Mouse (Mus musculus) fibroblast of lung, adult 2 months (primary cell): ENCODE measurements around the gene Shisa8.
A peak's percentile ranks its signal among the peaks of the same experiment; 100 is the strongest.

ENCODE experiments used
- DNase-seq: peaks from one replicate; pipeline ENCODE4 v3.0.0-alpha.2; 2011; ENCODE audit warnings: low read depth

Gene Shisa8

DNA sequence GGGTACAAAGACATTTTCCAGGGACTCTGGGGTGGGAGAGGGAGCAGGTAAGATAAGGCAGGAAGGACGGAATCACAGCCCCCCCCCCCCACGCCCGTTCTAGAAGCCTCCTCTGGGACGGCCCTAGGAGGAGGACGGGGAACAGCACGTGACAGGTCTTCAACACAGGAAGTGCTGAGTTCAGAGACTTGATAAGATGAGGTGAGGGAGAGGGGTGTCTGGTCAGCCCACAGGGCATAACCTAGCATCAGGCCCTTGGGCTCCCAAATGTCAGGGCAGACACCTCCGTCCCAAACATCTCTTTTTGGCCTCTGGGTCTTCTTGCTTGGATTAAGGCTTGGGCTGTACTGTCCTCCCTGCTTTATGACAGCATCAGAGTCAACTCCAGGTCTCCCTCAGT lies 10.6 kb upstream of the Shisa8 start:
- DNase-seq: no peak

DNA sequence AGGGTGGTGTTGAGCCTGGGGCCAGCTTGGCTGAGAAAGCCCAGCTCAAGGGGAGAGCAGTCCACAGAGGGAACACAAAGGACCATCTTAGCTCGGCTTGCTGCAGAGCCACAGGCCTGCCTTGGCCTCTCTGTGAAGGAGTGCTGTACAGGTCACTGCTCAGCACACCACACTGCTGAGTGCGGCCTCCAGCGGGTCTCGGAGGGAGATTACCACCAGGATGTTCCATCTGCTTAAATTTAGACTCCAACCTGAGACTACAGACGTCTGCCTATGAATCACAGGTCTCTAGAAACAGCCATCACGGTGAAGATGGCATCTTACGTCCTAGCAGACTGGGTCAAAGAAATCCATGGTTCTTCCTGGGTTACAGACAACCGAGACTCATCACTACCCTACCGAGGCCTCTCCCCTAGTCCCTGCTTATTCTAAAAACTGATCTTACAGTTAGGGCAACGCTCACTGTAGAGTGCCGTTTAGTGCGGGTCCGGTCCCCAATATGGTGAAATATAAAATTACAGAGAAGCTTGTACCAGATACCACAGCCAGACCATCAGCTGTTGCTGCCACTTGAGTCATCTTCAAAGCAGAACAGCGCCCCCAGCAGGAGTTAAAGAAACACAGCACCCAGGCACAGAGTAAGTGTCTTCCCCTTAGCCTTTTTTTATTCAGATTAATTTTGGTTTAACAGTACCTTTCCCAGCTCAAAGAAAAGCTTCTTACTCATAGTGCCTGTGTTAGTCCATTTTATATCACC lies 8.7 kb upstream of the Shisa8 start:
- DNase-seq: no peak

DNA sequence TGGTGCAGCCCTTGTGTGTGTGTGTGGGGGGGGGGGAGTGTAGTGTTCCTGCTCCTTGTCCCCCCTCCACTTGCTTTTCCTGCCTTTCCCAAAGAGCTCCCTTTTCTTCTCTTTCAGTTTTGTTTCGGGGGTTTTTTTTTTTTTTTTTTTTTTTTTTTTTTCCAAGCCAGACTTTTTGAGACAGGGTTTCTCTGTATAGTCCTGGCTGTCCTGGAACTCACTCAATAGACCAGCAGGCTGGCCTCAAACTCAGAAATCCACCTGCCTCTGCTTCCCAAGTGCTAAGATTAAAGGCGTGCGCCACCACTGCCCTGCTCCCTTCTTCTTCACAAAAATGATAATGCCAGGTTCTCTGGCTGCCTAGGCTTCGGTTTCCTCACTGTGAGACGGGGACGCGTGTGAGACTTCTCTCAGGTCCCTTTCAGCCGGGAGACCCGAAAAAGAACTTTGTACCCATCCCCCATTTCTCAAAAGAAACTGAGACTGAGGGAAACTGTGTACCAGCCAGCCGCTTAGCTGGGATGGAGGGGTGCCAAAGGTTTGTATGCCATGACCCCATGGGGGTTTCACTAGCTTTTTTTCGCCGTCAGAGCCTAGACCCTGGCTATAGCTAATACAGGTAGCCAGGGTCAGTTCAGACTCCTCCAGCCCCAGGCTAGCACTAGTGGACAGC lies 7.5 kb upstream of the Shisa8 start:
- no peak for DNase-seq

DNA sequence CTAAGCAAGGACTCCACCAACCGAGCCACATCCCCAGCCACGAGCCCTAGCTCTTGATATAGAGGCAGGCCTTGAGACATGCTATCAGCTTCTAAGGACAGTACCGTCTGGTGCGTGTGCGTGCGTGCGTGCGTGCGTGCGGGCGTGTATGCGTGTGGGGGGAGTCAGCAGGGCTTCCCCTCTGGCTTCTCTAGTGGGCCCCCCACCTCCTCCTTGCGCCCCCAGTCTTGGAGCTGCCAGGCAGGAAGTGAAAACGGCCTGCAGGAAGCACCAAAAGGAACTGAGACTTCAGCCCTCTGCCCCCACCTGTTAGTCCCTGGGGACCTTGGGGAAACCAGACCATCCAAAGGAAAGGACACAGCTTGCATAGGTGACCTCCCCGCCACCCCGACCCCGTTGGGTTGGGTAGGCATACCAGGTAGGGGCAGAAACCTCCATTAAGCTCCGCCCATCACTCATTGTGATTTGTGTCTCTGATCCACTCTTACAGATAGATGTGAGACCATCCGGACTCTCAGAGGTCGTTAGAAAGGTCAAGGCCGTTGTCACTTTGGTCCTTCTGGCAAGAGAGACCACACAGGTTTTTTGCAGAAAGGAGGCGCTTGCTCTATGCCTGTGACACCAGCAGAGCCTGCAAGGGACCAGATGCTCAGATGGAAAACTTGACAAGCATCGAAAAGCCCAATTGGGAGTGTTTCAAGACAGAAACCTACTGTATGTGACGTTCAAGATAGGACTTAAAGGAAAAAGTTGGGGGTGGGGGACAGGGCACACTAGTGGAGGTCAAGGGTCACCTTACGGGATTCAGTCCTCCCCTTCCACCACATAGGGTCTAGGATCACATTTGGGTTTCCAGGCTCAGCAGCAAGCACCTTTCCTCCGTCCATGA lies 6.4 kb upstream of the Shisa8 start:
- no peak for DNase-seq

- no peak for DNase-seq
Observed at GRCm38 (mm10) chr15:82217980-82218379, 5.4 kb upstream of the Shisa8 start.

- DNase-seq: no peak
Observed at GRCm38 (mm10) chr15:82217039-82217438, 4.4 kb upstream of the Shisa8 start.

GRCm38 (mm10) chr15:82216142-82216827 lies 3.7 kb upstream of the Shisa8 start:
- DNase-seq: no peak

DNA sequence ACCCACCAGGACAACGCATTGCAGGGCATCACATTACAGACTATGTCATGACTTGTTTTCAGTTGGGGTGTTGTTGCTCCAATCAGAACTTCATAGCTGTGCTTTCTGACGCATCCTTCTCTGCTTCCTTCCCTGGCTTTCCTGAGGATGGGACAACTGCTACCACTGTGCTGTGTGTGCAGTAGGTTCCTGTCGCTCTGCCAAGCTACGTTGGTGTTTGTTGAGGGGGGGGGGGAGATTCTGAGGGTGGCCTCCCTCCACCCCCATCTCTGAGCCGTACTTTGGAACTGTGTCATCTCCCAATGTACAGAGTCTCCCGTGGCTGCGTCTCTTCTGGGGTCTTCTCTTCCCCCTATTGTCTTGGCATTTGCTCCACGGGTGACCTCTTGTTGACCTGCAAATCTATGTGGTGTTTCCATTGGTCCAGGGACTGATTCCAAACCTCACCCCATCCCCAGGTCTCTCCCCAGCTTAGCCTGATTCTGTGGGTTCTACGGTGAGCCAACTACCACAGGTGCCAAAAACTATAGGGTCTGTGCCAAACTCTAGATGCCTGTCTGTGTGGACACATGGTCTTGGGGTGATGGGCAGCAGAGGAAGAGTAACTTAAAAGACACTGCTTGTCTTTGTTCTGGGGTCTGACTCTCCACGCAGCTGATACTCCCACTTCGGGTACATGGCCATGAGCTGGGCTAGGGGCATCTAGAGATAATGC lies 2.9 kb upstream of the Shisa8 start:
- no peak for DNase-seq

DNA sequence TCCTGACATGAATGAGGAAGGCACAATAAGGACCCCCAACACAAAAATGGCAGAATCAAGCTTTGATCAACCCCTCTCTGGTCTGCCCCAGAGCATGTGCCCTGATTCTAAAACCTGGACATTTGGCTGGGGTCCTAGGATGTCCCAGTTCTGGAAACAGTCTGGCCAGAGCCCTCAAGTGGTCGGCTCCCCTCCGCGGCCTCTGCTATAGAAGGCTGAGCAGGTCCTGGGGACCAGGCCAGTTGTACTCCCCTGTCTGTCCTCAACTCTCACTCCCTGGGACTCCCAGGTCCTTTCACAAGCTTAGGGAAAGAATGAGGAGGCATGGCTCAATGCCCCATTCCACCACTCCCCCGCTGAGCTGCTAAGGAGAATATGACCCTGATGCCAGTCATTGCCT lies 607 bp upstream of the Shisa8 start:
- DNase-seq: no peak

DNA sequence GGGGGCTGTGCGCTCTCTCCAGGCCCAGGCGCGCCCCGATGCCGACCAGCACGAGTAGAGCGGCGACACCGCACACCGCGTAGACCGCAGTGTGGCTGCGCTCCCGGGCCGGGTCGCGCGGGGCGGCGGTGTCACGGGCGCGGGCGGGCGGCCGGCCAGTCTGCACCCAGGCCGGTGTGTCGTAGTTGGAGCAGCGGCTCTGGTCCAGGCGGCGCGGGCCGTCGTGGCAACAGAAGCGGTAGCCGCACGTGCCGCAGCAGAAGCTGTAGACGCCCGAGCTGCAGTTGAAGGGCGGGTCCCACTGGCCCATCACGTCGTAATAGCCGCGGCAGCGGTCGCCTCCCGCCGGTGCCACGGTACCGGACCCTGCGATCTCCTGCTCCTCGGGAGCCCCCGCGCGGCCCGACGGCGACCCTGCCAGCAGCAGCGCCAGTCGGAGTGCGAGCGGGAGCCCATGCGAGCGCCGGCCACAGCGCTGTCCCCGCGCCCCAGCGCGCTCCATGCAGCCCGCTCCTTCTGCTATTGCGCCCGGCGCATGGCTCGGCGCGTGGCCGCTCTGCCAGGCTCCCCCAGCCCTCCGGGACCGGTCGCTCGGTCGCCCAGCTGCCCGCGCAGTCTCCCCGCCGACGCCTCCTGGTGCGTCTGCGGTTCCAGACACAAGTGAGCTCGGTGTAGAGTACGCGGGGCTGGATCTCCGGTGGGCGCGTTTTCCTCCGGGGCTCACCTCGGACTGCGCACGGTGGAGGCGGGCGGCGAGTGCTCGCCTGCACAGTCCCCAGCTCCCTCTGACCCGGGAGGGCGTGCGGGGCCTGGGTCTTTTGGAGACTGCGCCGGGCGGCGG lies 484 bp downstream of the Shisa8 start:
- no peak for DNase-seq

DNA sequence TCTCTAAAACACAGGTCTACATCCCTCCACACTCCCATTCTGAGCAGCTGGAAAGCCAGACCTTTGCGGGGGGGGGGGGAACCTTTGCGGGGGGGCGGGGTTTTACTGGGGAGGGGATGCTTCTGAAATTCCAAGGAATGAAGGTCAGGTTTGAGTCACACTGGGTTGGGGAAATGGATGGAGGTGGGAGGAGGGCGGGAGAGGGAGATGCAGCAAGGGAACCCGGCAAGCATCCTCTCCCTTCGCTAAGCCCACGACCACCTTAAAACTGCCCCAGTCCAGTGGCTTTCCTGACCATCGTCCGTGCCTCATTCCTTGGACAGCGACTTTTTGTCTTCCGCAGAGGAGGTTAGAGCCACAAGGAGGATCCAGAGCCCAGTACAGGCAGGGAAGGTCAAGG lies 1.3 kb downstream of the Shisa8 start:
- no peak for DNase-seq

GRCm38 (mm10) chr15:82210801-82211200 lies 1.8 kb downstream of the Shisa8 start:
- no peak for DNase-seq

DNA sequence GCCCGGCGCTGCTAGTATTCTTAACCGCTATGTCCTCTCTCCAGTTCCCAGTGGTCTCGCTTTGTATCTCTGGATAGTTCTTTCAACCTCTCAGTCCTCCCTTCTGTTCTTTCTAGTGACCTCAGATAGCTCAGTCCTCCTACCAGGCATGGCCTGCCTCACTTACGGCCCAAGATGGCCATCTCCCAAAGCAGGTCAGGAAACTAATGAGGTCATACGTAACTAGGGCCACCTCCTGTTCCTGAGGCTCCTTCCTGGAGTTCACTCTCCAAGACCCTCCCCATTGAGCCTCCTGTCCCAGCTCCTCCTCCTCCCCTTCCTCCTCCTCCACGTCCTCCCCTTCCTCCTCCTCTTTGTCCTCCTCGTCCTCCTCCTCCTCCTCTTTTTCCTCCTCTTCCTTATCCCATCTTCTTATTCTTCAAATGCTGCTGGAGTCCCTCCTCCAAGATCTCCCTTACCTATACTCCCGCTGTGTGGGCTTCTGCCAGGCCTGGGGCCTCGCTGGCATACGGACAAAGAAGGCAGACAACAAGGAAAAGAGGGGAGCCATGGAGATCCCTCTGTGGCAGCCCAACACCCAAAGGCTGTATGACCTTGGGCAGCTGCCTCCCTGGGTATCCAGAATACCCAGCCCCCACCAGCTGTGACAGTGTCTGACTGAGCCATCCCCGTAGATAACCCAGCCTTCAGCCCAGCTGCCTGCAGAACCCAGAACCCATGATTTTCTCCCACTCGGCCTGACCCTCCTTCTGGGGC lies 3.1 kb downstream of the Shisa8 start:
- no peak for DNase-seq

- DNase-seq: no peak
Observed at GRCm38 (mm10) chr15:82208307-82208706, 4.3 kb downstream of the Shisa8 start.

GRCm38 (mm10) chr15:82207504-82208219 lies 5.0 kb downstream of the Shisa8 start:
- DNase-seq: no peak

DNA sequence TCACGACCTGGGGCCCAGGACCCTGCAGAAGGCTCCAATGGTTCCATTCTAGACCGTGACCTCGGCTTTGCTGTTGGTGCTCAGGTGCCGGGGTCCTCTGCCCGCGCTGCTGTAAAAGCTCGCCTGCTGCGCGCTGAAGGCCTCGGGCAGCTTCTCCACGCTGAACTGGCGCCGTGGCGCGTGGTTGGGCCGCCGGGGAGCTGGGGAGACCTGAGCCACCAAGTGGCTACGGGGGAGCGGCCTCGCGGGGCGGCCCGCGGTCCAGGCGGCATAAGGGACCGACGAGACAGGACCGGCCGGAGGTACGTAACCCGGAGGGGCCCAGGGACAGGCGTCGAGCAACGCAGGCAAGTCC lies 5.5 kb downstream of the Shisa8 start:
- DNase-seq: no peak

- DNase-seq: peak; percentile 59
Observed at GRCm38 (mm10) chr15:82206365-82207104, 6.1 kb downstream of the Shisa8 start.

GRCm38 (mm10) chr15:82204680-82205371 lies 7.8 kb downstream of the Shisa8 start:
- no peak for DNase-seq
